Mouse (Mus musculus) testis, adult 2 months (tissue): ENCODE results near the gene Ldlrad3. TPM values are rescaled to one million over a fixed set of nuclear protein-coding genes. Genes with fewer than 3 reads are reported as not detected.

ENCODE experiments used
- H3K27ac ChIP-seq: fragments of 200-500 bp; 2 replicates; pipeline ENCODE4 v1.5.1; 2012; ENCODE audit warnings: low read depth, low read length; ENCODE audit not compliant: control insufficient read depth, insufficient read depth
- H3K27me3 ChIP-seq: fragments of 200-500 bp; 2 replicates; pipeline ENCODE4 v1.6.1; 2012; ENCODE audit warnings: mild to moderate bottlenecking, low read length, moderate library complexity; ENCODE audit not compliant: control insufficient read depth, insufficient read depth
- H3K36me3 ChIP-seq: fragments of 200-500 bp; 2 replicates; pipeline ENCODE4 v1.6.1; 2012; ENCODE audit warnings: mild to moderate bottlenecking, low read length; ENCODE audit not compliant: control insufficient read depth, insufficient read depth
- H3K4me1 ChIP-seq: fragments of 200-500 bp; 2 replicates; pipeline ENCODE4 v1.6.1; 2012; ENCODE audit warnings: low read length; ENCODE audit not compliant: control insufficient read depth, insufficient read depth
- H3K4me3 ChIP-seq: fragments of 200-500 bp; 2 replicates; pipeline ENCODE4 v1.5.1; 2012; ENCODE audit warnings: low read depth, mild to moderate bottlenecking, low read length, moderate library complexity, mixed read lengths; ENCODE audit not compliant: control insufficient read depth
- CTCF ChIP-seq: fragments of 200-500 bp; IDR thresholded peaks from 2 replicates; pipeline ENCODE4 v1.5.1; 2012; ENCODE audit warnings: low read depth, mild to moderate bottlenecking, inconsistent platforms, low read length, moderate library complexity; ENCODE audit not compliant: control insufficient read depth, insufficient read depth, insufficient replicate concordance
- POLR2A ChIP-seq: fragments of 200-500 bp; IDR thresholded peaks from 2 replicates; pipeline ENCODE4 v1.6.1; 2012; ENCODE audit warnings: low read depth, mild to moderate bottlenecking, inconsistent platforms, low read length, moderate library complexity; ENCODE audit not compliant: control insufficient read depth
- polyA plus RNA-seq: library from polyadenylated mRNA; depleted of rRNA; stranded (reverse); fragments of >200 nt; gene quantifications from 2 replicates; pipeline ENCODE4 v1.2.3, GENCODE M21; 2012

Gene Ldlrad3
- polyA plus RNA-seq, 1 experiment: 1.8 TPM

DNA sequence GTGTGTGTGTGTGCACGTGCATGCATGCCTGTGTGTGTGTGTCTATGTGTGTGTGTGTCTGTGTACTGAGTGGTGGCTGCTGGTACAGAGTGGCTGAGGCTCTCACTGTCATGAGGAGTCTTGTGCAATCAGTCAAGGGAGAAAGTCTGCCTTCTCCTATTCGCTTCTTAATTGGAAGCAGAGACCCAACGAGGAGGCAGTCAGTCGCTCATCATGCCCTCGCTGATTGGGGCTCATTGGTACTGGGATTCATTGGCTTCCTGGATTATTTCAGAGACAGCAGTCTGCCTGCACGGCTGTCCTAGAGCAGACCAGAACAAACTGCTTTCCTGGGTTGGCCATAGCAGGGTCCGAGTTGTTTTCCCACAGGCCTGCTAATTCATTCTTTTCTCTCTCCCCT, 223.8 kb downstream of the Ldlrad3 start:
- Histone ChIP-seq H3K27ac (no peak overlapping the region), H3K36me3 (no peaks in the 10 kb centered on the region), H3K4me3 (no peak overlapping the region), H3K4me1 (no peaks in the 10 kb centered on the region), H3K27me3 (no peaks in the 10 kb centered on the region)
- no peak for TF ChIP-seq POLR2A
- TF ChIP-seq CTCF: no peak

GRCm38 (mm10) chr2:101961391-101961790, 224.8 kb downstream of the Ldlrad3 start:
- Histone ChIP-seq H3K4me1 (no peaks in the 10 kb centered on the region), H3K36me3 (no peaks in the 10 kb centered on the region), H3K27ac (no peak overlapping the region), H3K27me3 (no peaks in the 10 kb centered on the region), H3K4me3 (no peak overlapping the region)
- TF ChIP-seq POLR2A (no peak), CTCF (no peak)

DNA sequence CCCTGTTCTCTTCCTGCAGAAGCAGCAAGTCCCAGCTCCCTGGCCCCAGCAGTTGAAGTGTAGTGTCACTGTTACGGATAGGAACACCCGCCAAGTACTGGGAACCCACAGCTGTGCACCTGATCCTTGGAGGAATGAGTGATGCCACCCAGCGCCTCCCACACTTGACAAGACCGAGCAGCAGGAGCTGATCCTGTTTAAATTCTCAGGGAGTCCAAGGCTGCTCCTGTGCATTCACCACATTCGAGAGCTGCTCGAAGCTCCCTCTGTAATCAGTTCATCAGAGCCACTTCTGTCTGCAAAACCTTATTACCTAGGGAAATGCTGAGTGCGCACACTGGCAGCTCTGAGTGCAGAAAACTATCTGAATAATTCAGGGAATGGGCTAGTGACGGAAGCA, 225.5 kb downstream of the Ldlrad3 start:
- Histone ChIP-seq H3K27me3 (no peaks in the 10 kb centered on the region), H3K36me3 (no peaks in the 10 kb centered on the region), H3K4me3 (no peak overlapping the region), H3K27ac (no peak overlapping the region), H3K4me1 (no peaks in the 10 kb centered on the region)
- no peak for TF ChIP-seq CTCF
- no peak for TF ChIP-seq POLR2A

GRCm38 (mm10) chr2:101956125-101956524, 230.1 kb downstream of the Ldlrad3 start:
- no peaks in the 10 kb centered on the region for H3K27me3 ChIP-seq
- no peaks in the 10 kb centered on the region for H3K36me3 ChIP-seq
- no peak for TF ChIP-seq CTCF
- TF ChIP-seq POLR2A: no peak
- H3K4me1 ChIP-seq: no peaks in the 10 kb centered on the region
- no peak overlapping the region for H3K4me3 ChIP-seq
- H3K27ac ChIP-seq: no peak overlapping the region

- no peak overlapping the region for H3K27ac ChIP-seq
- H3K36me3 ChIP-seq: no peaks in the 10 kb centered on the region
Observed at GRCm38 (mm10) chr2:101952951-101953361, 233.2 kb downstream of the Ldlrad3 start.

GRCm38 (mm10) chr2:101950716-101951520, 235.3 kb downstream of the Ldlrad3 start:
- no peaks in the 10 kb centered on the region for H3K4me1 ChIP-seq
- TF ChIP-seq POLR2A (no peak), CTCF (no peak)
- H3K4me3 ChIP-seq: no peak overlapping the region
- no peaks in the 10 kb centered on the region for H3K36me3 ChIP-seq
- H3K27me3 ChIP-seq: no peaks in the 10 kb centered on the region
- no peak overlapping the region for H3K27ac ChIP-seq

More at GRCm38 (mm10) chr2:101952951-101953361, 233.2 kb downstream of the Ldlrad3 start:
- H3K4me3 ChIP-seq: no peak overlapping the region
- H3K27me3 ChIP-seq: no peaks in the 10 kb centered on the region
- no peak for TF ChIP-seq CTCF
- H3K4me1 ChIP-seq: no peaks in the 10 kb centered on the region

- TF ChIP-seq POLR2A: no peak
- TF ChIP-seq CTCF: no peak
- H3K27me3 ChIP-seq: no peaks in the 10 kb centered on the region
- H3K36me3 ChIP-seq: no peaks in the 10 kb centered on the region
- H3K27ac ChIP-seq: no peak overlapping the region
- no peak overlapping the region for H3K4me3 ChIP-seq
- H3K4me1 ChIP-seq: no peaks in the 10 kb centered on the region
Observed at GRCm38 (mm10) chr2:101935006-101935405, 251.2 kb downstream of the Ldlrad3 start.
